Mouse (Mus musculus) intestine, postnatal 0 days (tissue): Measurements from ENCODE around the gene Kalrn. TPM values are rescaled to one million over a fixed set of nuclear protein-coding genes. Genes with fewer than 3 reads are reported as not detected.
A peak's percentile ranks its signal among the peaks of the same experiment; 100 is the strongest.

Experiments used
- ATAC-seq: fragments of 200-750 bp; cut with Nextera tagmentation; 2 replicates; pipeline ENCODE4 v1.8.0; 2017; ENCODE audit warnings: mild to moderate bottlenecking, moderate TSS enrichment, moderate library complexity
- H3K27ac ChIP-seq: fragments of 300-500 bp; sonication (generic); 2 replicates; pipeline ENCODE4 v1.5.1; 2014; ENCODE audit warnings: mild to moderate bottlenecking, low read depth, low read length, moderate library complexity
- H3K27me3 ChIP-seq: fragments of 300-500 bp; sonication (generic); replicated peaks from 2 replicates; pipeline ENCODE4 v1.6.1; 2014; ENCODE audit warnings: low read length, mixed read lengths; ENCODE audit not compliant: control insufficient read depth, insufficient read depth
- H3K36me3 ChIP-seq: fragments of 300-500 bp; sonication (generic); 2 replicates; pipeline ENCODE4 v1.6.1; 2014; ENCODE audit warnings: mild to moderate bottlenecking, moderate library complexity; ENCODE audit not compliant: control insufficient read depth, insufficient read depth
- H3K4me1 ChIP-seq: fragments of 300-500 bp; sonication (generic); replicated peaks from 2 replicates; pipeline ENCODE4 v1.6.1; 2014; ENCODE audit warnings: antibody characterized with exemption, low read length, mixed read lengths; ENCODE audit not compliant: control insufficient read depth, insufficient read depth
- H3K4me2 ChIP-seq: fragments of 300-500 bp; sonication (generic); replicated peaks from 2 replicates; pipeline ENCODE4 v1.6.1; 2014; ENCODE audit warnings: low read depth, mild to moderate bottlenecking, moderate library complexity
- H3K4me3 ChIP-seq: fragments of 300-500 bp; sonication (generic); 2 replicates; pipeline ENCODE4 v1.5.1; 2014; ENCODE audit warnings: low read depth, low read length
- H3K9ac ChIP-seq: fragments of 300-500 bp; sonication (generic); 2 replicates; pipeline ENCODE4 v1.6.1; 2014; ENCODE audit warnings: mild to moderate bottlenecking, low read depth, low read length
- H3K9me3 ChIP-seq: fragments of 300-500 bp; sonication (generic); 2 replicates; pipeline ENCODE4 v1.6.1; 2016; ENCODE audit warnings: mixed run types; ENCODE audit not compliant: control insufficient read depth
- CTCF ChIP-seq: sonication (generic); IDR thresholded peaks from 2 replicates; pipeline ENCODE4 v1.5.1; 2016; ENCODE audit warnings: low read depth, mild to moderate bottlenecking, control low read depth, antibody characterized with exemption, moderate library complexity
- WGBS: fragments of 180-500 bp; shearing (Covaris S2); extraction: QIAGEN DNeasy Blood & Tissue Kit; methylation state at CpG from one replicate; pipeline ENCODE4 v1.1.7; 2014; 5-methylcytosine and 5-hydroxymethylcytosine counted together
- polyA plus RNA-seq: library from polyadenylated mRNA; unstranded; fragments of >200 nt; fragmentation: Nextera tagmentation; extraction: Ambion mirVana; gene quantifications from 2 replicates; pipeline ENCODE4 v1.2.1, GENCODE M21; 2015

Gene Kalrn
- polyA plus RNA-seq, 1 experiment from 2014 or later = 7.5 TPM

DNA sequence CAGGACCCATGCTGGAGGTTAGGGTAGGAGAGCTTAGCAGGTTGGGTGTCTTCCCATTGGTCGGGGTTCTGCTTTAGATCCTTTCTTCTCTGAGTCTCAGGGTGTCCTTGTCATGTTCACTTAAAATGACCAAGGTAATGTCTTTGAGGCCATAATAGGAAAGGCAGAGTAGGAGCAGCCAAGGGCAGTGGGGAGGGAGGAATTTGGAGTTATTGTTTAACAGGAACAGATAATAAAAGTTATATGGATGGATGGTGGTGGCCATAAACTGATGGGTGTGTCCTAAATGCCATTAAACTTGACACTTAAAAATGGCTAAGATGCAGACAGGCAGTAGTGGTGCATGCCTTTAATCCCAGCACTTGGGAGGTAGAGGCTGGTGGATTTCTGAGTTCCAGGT lies 584.2 kb downstream of the Kalrn start:
- H3K27me3 ChIP-seq = no peaks in the 10 kb centered on the region
- H3K4me1 ChIP-seq = no peaks in the 10 kb centered on the region; the same call in 1 of the 2 replicates
- H3K4me3 ChIP-seq = no peak overlapping the region
- no peaks in the 10 kb centered on the region for H3K36me3 ChIP-seq
- no peak overlapping the region for H3K9ac ChIP-seq
- no peak overlapping the region; the same call in 1 of the 2 replicates for H3K27ac ChIP-seq
- H3K9me3 ChIP-seq = no peaks in the 10 kb centered on the region
- peak; percentile 49; the same call in 1 of the 2 replicates for ATAC-seq
- H3K4me2 ChIP-seq = 0 out of 2 replicates have a peak overlapping the region, but pooled peaks have one; percentile 10
- TF ChIP-seq CTCF = no peak
- WGBS = 33% methylated on average over 1 of the region's 1 CpGs

DNA sequence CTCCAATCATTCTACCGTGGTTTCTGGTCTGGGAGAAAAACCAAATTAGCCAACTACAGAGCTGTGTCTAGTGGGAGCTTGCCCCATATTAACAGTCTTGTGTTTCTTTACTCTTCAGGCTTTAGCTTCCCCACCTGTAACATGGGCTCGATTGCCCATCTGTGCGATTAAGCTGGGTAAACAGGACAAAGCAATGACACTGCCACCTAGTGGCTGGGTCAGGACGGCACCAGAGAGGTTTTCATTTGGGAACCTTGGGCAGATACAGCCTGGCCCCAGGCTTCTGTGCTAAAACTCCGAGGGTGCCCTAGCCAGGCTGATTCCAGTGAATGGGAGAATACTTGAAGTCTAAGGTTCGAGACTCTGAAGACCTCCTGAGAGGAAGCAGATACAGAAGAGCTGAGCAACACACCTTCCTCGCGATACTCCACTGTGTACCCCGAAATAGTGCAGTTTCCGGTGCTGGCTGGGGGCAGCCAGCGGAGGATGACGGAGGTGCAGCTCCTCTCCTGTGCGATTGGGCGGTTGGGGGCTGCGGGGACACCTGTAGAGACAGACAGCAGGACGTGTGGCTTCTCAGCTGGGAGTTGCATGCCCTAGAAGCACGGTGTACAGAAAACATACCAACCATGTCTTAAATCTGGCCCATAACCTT lies 584.8 kb downstream of the Kalrn start:
- H3K27ac ChIP-seq = no peak overlapping the region
- H3K4me3 ChIP-seq = no peak overlapping the region
- no peaks in the 10 kb centered on the region for H3K27me3 ChIP-seq
- H3K9me3 ChIP-seq = no peaks in the 10 kb centered on the region
- ATAC-seq = no peak
- H3K4me2 ChIP-seq = 0 out of 2 replicates have a peak overlapping the region, but pooled peaks have one; percentile 10
- no peak overlapping the region for H3K9ac ChIP-seq
- 56% methylated on average over 17 of the region's 17 CpGs for WGBS
- no peaks in the 10 kb centered on the region; the same call in 1 of the 2 replicates for H3K4me1 ChIP-seq
- H3K36me3 ChIP-seq = no peaks in the 10 kb centered on the region
- peak; percentile 89 for TF ChIP-seq CTCF

DNA sequence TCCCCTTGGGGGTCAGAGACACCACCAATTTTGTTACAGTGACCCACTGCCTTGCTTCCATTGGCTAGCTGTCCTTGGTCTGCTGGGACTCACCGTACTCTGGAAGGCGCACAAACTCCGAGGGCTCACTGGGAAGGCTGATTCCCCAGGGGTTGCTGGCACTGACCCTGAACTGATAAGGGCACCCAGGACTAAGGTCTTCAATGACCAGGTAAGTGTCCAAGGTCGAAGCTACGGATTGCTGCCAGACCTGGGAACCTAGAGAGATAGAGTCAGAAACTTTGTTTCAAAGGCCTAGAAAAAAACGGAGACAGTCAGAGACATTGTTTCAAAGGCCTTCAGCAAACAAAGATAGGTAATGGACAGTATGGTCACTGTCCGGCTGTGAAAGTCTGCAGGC lies 586.3 kb downstream of the Kalrn start:
- no peak for TF ChIP-seq CTCF
- Histone ChIP-seq H3K4me3 (no peak overlapping the region), H3K9me3 (no peaks in the 10 kb centered on the region), H3K27me3 (no peaks in the 10 kb centered on the region), H3K27ac (no peak overlapping the region), H3K4me2 (no peak overlapping the region), H3K9ac (no peak overlapping the region), H3K36me3 (no peaks in the 10 kb centered on the region), H3K4me1 (no peaks in the 10 kb centered on the region; the same call in 1 of the 2 replicates)
- ATAC-seq = no peak
- 88% methylated on average over 7 of the region's 7 CpGs for WGBS

DNA sequence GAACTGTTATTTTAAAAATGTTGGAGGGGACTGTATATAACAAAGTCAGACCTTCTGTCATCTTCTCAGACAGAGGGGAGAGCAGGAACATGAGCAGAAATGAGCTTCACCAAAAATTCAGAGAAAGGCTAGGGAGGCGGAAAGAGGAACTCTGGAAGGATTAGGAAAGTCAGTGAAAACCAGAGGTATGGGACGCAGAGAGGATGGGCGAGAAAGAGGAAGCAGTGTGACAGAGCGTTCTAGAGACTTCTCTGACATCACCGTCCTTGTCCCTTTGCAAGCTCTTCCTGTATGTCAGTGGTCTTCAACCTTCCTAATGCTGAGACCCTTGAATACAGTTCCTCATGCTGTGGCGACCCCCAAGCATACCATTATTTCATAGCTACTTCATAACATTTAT lies 588.0 kb downstream of the Kalrn start:
- Histone ChIP-seq H3K27ac (no peak overlapping the region), H3K36me3 (no peaks in the 10 kb centered on the region), H3K4me1 (no peaks in the 10 kb centered on the region; the same call in 1 of the 2 replicates), H3K4me2 (no peak overlapping the region), H3K27me3 (no peaks in the 10 kb centered on the region), H3K4me3 (no peak overlapping the region), H3K9me3 (no peaks in the 10 kb centered on the region), H3K9ac (no peak overlapping the region)
- TF ChIP-seq CTCF = no peak
- ATAC-seq = no peak
- WGBS = 88% methylated on average over 6 of the region's 6 CpGs

DNA sequence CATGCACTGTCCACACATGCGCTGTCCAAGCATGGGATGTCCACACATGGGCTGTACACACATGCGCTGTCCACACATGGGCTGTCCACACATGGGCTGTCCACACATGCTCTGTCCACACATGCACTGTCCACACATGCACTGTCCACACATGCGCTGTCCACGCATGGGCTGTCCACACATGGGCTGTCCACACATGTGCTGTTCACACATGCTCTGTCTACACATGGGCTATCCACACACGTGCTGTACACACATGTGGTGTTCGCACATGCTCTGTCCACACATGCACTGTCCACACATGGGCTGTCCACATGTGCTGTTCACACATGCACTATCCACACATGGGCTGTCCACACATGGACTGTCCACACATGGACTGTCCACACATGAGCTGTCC lies 589.6 kb downstream of the Kalrn start:
- no peak for TF ChIP-seq CTCF
- no peaks in the 10 kb centered on the region; the same call in 1 of the 2 replicates for H3K4me1 ChIP-seq
- no peak overlapping the region for H3K4me3 ChIP-seq
- no peaks in the 10 kb centered on the region for H3K9me3 ChIP-seq
- no peak overlapping the region for H3K27ac ChIP-seq
- H3K9ac ChIP-seq = no peak overlapping the region
- no peaks in the 10 kb centered on the region for H3K27me3 ChIP-seq
- ATAC-seq = no peak
- no peak overlapping the region for H3K4me2 ChIP-seq
- 96% methylated on average over 6 of the region's 6 CpGs for WGBS
- H3K36me3 ChIP-seq = no peaks in the 10 kb centered on the region

DNA sequence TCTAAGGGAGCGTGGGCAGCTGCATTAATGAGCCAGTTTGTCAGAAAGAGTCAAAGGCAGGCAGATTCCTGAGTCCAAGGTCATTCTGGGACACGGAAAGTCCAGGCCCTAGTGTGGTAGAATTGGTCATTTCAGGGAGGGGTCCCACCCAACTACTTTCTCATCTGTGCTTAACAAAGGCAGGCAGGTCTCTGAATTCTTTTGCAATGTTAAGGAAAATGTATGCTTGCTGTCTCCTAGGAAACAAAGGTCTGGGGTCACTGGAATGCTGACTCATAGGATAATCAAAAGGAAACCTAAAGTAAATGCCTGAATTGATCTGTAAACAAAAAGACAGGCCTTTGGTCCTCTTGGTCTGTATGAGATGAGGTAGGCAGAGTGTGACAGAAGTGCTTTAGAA lies 593.5 kb downstream of the Kalrn start:
- Histone ChIP-seq H3K4me1 (no peaks in the 10 kb centered on the region), H3K9me3 (no peaks in the 10 kb centered on the region), H3K27me3 (no peaks in the 10 kb centered on the region), H3K4me2 (no peak overlapping the region), H3K9ac (no peak overlapping the region), H3K36me3 (no peaks in the 10 kb centered on the region), H3K4me3 (no peak overlapping the region), H3K27ac (no peak overlapping the region)
- WGBS = 64% methylated on average over 2 of the region's 2 CpGs
- no peak for TF ChIP-seq CTCF
- ATAC-seq = no peak

DNA sequence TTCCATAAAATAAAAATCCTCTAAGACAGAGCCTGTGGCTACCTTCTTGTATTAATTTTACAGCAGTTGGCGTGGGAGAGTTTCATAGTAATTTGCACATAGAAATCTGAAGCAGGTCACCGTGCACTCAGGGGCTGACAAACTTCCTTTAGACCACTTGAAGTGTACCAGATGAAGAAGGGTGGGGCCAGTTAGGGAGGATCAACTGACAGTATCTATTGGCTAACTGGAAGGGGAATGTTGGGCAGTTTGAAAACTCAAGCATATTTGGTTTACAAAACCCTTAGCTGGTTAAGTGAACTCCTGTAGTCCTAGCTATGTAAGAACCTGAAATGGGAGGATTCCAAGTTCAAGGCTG lies 606.1 kb downstream of the Kalrn start:
- Histone ChIP-seq H3K4me2 (peak overlapping the region; percentile 95), H3K9ac (peak overlapping the region; percentile 68), H3K4me1 (0 out of 2 replicates have a peak, but pooled peaks cover 6% of the 10 kb centered on the region), H3K27ac (no peak overlapping the region), H3K27me3 (no peaks in the 10 kb centered on the region), H3K9me3 (no peaks in the 10 kb centered on the region), H3K36me3 (peaks cover 4% of the 10 kb centered on the region), H3K4me3 (peak overlapping the region; percentile 84)
- WGBS = 42% methylated on average over 2 of the region's 2 CpGs
- ATAC-seq = no peak
- TF ChIP-seq CTCF = no peak
